Mouse (Mus musculus) megakaryocyte progenitor cell, adult 5-6 weeks (primary cell): ENCODE measurements around the gene Chchd1. TPM values are rescaled to one million over a fixed set of nuclear protein-coding genes. Genes with fewer than 3 reads are reported as not detected.

Source experiments
- total RNA-seq, 2 experiments: library from RNA; stranded (forward) in 1 of 2; stranded (reverse) in 1 of 2; fragments of 157-497, 149-512 nt in 1 of 2; fragments of 200-1000 nt in 1 of 2; gene quantifications; 2 replicates each; pipeline versions ENCODE4 v1.2.3 to v1.2.4; 2015 to 2017

The Chchd1 gene
- total RNA-seq, 2 experiments from 2014 or later = 104 to 163 TPM

Other genes starting within 250 kb of the Chchd1 start
- 52.6 and 56.2 TPM in 2 replicates for gene Anxa7, start 222.9 kb upstream of the Chchd1 start, total RNA-seq (2015)
- 56.4 and 63.0 TPM in 2 replicates for gene Anxa7, start 222.9 kb upstream of the Chchd1 start, total RNA-seq (2017)
- gene Mss51, start 206.1 kb upstream of the Chchd1 start, total RNA-seq (2015) = 1.1 and 2.1 TPM in 2 replicates
- 0.29 and 0.74 TPM in 2 replicates for gene Mss51, start 206.1 kb upstream of the Chchd1 start, total RNA-seq (2017)
- gene Ppp3cb, start 156.4 kb upstream of the Chchd1 start, total RNA-seq (2015) = 166 and 169 TPM in 2 replicates
- gene Ppp3cb, start 156.4 kb upstream of the Chchd1 start, total RNA-seq (2017) = 56.9 and 68.0 TPM in 2 replicates
- gene Usp54, start 61.9 kb upstream of the Chchd1 start, total RNA-seq (2015) = 5.3 and 7.0 TPM in 2 replicates
- 3.2 and 6.5 TPM in 2 replicates for gene Usp54, start 61.9 kb upstream of the Chchd1 start, total RNA-seq (2017)
- not detected in 2 replicates for gene Myoz1, start 46.5 kb upstream of the Chchd1 start, total RNA-seq (2015)
- gene Myoz1, start 46.5 kb upstream of the Chchd1 start, total RNA-seq (2017) = 0.68 TPM in 1 of 2 replicates, not detected in the other
- gene Synpo2l, start 34.7 kb upstream of the Chchd1 start, total RNA-seq (2015) = 0.10 TPM in 1 of 2 replicates, not detected in the other
- gene Synpo2l, start 34.7 kb upstream of the Chchd1 start, total RNA-seq (2017) = 0.20 TPM in 1 of 2 replicates, not detected in the other
- 40.1 and 40.5 TPM in 2 replicates for gene Sec24c, start 28.7 kb upstream of the Chchd1 start, total RNA-seq (2015)
- gene Sec24c, start 28.7 kb upstream of the Chchd1 start, total RNA-seq (2017) = 88.7 and 97.9 TPM in 2 replicates
- 14.3 and 15.3 TPM in 2 replicates for gene Fut11, start 8.0 kb upstream of the Chchd1 start, total RNA-seq (2015)
- 5.3 and 5.7 TPM in 2 replicates for gene Fut11, start 8.0 kb upstream of the Chchd1 start, total RNA-seq (2017)
- 19.5 and 23.4 TPM in 2 replicates for gene Zswim8, start 4.5 kb downstream of the Chchd1 start, total RNA-seq (2015)
- 19.1 and 23.5 TPM in 2 replicates for gene Zswim8, start 4.5 kb downstream of the Chchd1 start, total RNA-seq (2017)
- gene Ndst2, start 31.6 kb downstream of the Chchd1 start, total RNA-seq (2015) = 21.2 and 30.7 TPM in 2 replicates
- gene Ndst2, start 31.6 kb downstream of the Chchd1 start, total RNA-seq (2017) = 6.6 and 8.5 TPM in 2 replicates
- 22.9 and 29.1 TPM in 2 replicates for gene Camk2g, start 91.1 kb downstream of the Chchd1 start, total RNA-seq (2015)
- 47.5 and 52.5 TPM in 2 replicates for gene Camk2g, start 91.1 kb downstream of the Chchd1 start, total RNA-seq (2017)
- gene Plau, start 133.7 kb downstream of the Chchd1 start, total RNA-seq (2015) = 3.4 TPM in 2 replicates
- 6.9 and 7.6 TPM in 2 replicates for gene Plau, start 133.7 kb downstream of the Chchd1 start, total RNA-seq (2017)
- 42.9 and 50.6 TPM in 2 replicates for gene Vcl, start 226.4 kb downstream of the Chchd1 start, total RNA-seq (2015)
- gene Vcl, start 226.4 kb downstream of the Chchd1 start, total RNA-seq (2017) = 30.0 and 32.3 TPM in 2 replicates